Mouse (Mus musculus) left cerebral cortex, adult 2 months (tissue): ENCODE measurements around the gene Fbxw5. TPM values are rescaled to one million over a fixed set of nuclear protein-coding genes. Genes with fewer than 3 reads are reported as not detected.

ENCODE experiments used
- DNase-seq, 2 experiments: peaks; one replicate each; pipeline ENCODE4 v3.0.0; 2021 to 2022; ENCODE audit warnings: low spot score in 2 of 2, mixed read lengths in 1 of 2; ENCODE audit errors: extremely low spot score in 1 of 2
- H3K27ac ChIP-seq: fragments of 200-600 bp; 2 replicates; pipeline ENCODE4 v1.8.1; 2022
- H3K4me3 ChIP-seq: fragments of 200-600 bp; 2 replicates; pipeline ENCODE4 v1.8.1; 2022
- CTCF ChIP-seq: fragments of 200-600 bp; IDR thresholded peaks from 2 replicates; pipeline ENCODE4 v1.8.1; 2022; ENCODE audit warnings: antibody characterized with exemption, mild to moderate bottlenecking, moderate library complexity
- intact Hi-C: fragments of 180-260 bp; cut with DNase I; formaldehyde crosslinking; loops from one replicate; pipeline ENCODE4 v1.15.1; 2025
- total RNA-seq, 2 experiments: library from RNA; stranded (reverse); gene quantifications; 2 replicates each; pipeline ENCODE4 v1.2.3; 2021

Fbxw5 gene
- total RNA-seq, 2 experiments from 2014 or later: 120 to 122 TPM

DNA sequence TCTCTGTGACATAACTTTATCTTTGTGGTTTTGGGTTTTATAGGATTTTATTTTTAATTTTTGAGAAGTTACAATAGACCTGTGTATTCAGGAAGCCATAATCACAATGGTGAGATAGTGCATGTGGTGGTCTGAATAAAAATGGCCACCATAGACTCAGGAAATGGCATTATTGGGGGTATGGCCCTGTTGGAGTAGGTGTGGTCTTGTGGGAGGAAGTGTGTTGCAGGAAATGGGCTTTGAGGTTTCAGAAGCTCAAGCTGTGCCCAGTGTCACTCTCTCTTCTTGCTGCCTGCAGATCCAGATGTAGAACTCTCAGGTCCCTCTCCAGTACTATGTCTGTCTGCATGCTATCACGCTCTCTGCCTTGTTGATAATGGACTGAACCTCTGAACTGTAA lies 20.0 kb upstream of the Fbxw5 start:
- intact Hi-C loops: loop anchor here (5.0 kb wide), 2 partner anchors 53 to 103 kb away; partner anchors contain the start of gene Abca2
- Histone ChIP-seq H3K27ac (no peak overlapping the region), H3K4me3 (no peak overlapping the region)
- no peak for DNase-seq
- TF ChIP-seq CTCF: no peak

DNA sequence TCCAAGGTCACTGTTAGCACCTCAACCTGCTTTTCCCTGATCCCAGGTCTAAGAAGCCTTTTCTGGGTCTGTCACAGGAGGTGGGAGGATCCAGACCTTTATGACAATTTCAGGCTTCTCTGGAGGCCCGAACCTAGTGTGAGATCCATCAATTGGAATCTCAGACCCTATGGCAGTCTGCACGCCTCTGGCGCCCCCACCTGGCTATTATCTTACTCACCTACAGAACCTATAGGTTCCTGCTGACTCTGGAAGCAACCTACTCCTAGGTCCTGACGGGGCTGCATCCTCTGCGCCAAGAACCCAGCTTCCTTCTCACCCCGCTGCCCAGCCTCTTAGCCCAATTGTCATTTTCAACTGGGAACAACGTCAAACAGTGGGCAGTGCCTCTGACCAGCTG lies 17.6 kb upstream of the Fbxw5 start:
- TF ChIP-seq CTCF: peak; percentile 52
- H3K27ac ChIP-seq: no peak overlapping the region
- no peak overlapping the region for H3K4me3 ChIP-seq
- no peak for DNase-seq
- intact Hi-C loops: loop anchor here (5.0 kb wide), 2 partner anchors 56 to 106 kb away; partner anchors contain the start of gene Abca2

DNA sequence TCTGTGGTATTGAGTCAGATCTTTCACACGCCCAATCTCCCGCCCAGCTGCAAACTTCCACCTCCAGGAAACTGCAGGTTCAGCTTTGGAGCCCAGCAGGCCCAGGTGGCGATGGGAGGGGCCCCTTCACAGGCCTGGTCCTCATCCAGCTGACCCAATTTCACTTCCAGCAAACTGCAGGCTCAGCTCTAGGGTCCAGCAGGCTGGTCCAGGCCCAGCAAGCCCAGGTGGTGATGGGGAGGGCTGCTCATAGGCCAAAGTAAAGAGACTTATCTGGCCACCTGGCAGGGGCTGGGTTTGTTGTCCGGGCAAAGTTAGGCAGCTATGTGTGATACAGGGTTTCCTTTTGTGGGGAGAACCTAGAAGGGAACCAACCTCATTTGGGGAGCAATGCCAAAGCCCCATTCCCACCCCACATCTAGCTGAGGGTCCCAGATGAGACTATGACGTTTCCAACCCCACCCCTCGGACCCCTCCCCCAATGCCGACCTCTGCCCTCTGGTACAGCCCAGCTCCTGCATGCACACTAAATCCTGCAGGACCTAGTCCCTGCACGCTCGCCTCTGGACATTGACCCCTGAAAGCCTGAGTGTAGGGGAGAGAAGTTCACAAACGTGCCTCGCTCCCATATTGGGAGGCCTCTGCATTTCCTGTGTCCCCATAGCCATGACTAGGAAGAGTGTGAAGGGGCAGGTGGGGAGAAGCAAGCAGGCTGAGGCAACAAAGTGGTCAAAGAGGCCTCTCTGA lies 15.5 kb upstream of the Fbxw5 start:
- intact Hi-C loops: loop anchor here (5.0 kb wide), 2 partner anchors 58 to 108 kb away; partner anchors contain the start of gene Abca2
- DNase-seq: no peak
- no peak for TF ChIP-seq CTCF
- H3K4me3 ChIP-seq: no peak overlapping the region
- no peak overlapping the region for H3K27ac ChIP-seq

DNA sequence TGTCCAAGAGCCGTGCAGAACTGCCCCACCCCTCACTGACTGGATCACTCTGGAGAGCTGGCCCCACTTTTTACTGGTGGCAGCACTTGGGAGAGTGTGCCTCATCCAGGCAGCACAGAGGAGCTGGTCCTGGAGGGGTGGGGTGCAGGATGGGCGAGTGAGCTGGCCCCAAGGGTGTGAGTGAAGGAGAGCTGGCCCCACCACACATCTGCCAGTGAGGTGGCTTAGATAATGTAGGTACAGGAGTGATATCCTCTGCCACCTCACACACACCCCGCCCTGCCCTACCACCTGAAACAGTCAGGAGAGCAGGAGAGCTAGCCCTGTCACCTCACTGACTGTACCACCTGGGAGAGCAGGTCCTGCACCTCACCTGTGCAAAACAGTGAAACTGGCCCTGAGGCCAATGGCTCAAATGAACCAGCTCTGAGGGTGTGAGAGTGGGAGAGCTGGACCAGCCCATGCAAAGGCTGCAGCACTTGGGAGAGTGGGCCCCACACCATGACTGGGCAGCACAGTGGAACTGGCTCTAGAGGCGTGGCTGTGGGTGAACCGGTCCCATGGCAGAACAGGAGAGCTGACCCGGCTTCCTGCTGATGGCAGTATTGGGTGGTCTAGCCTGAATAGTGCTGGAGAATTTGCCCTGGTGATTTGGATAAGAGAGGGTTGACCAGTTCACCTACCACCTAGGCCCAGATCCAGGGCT lies 12.4 kb upstream of the Fbxw5 start:
- intact Hi-C loops: no loop called here

DNA sequence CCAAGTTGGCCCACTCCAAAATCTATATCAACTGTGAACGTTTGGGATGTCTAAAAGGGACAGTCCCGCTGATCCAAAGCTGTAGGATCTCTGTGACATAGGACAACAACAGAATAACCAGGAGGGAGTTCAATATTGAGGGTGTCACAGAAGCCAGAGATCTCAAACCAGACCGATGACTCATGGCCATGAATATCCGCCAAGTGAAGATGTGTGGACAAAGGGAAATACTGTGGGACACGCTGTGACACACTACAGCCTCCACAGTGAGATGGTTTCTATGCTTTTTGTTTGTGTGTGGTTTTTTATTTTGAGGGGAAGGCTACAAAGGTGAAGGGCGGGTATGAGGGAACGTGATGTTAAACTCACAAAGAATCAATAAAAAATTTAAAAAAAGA lies 11.9 kb upstream of the Fbxw5 start:
- intact Hi-C loops: no loop called here

More for the DNA sequence above, 12.4 kb upstream of the Fbxw5 start:
- no peak overlapping the region for H3K27ac ChIP-seq
- TF ChIP-seq CTCF: no peak
- DNase-seq: no peak
- no peak overlapping the region for H3K4me3 ChIP-seq

DNA sequence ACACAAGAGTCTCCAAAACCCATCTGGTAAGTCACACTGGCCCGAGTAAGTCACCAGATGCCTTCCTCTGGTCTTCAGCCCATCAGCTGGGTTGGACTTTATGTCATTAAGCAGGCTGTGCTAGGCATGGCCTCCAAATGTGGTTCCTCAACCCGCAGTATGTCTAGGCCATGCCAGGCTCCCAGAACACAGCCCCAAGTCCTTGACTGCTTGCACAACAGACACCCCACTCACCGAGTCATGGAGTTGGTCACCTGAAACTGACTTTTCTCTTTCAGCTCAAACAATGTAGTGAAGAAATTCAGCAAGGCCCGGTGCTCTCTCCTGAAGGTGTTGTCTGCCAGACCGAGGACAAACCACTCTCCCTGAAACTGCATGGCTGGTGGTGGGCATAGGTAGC lies 7.6 kb upstream of the Fbxw5 start:
- intact Hi-C loops: no loop called here
- DNase-seq: no peak
- TF ChIP-seq CTCF: no peak
- Histone ChIP-seq H3K27ac (no peak overlapping the region), H3K4me3 (no peak overlapping the region)

More for the DNA sequence above, 11.9 kb upstream of the Fbxw5 start:
- no peak for DNase-seq
- no peak overlapping the region for H3K27ac ChIP-seq
- TF ChIP-seq CTCF: no peak
- H3K4me3 ChIP-seq: no peak overlapping the region

DNA sequence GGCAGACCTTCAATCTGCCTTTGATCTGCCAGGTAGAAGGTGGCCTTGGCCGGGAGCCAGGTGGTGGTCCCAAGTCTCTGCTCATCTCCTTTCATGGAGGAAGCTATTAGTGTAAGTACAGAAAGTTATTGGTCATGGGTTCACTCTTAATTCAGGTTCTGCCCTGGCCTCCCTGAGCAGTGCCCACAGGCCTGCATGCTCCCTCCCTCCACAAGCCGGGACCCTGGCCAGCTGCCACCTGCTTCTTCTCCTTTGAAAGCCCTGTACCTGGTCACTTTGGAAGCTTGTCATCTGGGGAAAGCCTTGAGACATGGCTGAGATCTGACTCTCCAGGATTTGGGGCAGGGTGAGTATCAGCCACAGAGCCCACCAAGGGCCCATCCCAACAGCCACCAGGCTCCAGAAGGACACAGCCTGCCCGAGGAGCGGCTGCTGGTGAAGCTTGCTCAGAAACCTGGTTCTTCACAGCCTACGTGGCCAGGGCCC lies 7.0 kb upstream of the Fbxw5 start, which contains the start of gene Lcn12:
Gene Lcn12 (minus strand): TSS at position 436 of the 486 bp plus-strand sequence.
- intact Hi-C loops: no loop called here
- no peak for DNase-seq
- TF ChIP-seq CTCF: no peak
- Histone ChIP-seq H3K4me3 (no peak within 1 kb of the TSS), H3K27ac (no peak within 1 kb of the TSS)

DNA sequence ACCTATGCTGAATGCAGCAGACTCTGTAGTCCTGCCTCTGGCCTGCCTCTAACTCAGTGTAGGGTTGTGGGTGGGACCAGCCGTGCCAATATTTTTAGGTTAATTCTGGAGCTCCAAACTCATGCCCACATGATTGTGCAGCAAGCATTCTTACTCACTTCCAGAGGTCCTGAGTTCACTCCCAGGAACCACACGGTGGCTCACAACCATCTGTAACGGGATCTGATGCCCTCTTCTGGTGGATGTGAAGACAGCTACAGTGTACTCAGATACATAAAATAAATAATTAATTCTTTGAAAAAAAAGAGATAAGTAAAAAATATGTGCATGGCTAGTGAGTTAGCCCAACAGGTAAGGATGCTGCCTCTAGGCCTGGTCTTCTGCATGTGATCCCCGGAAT lies 4.1 kb upstream of the Fbxw5 start:
- Histone ChIP-seq H3K27ac (no peak overlapping the region), H3K4me3 (no peak overlapping the region)
- DNase-seq: no peak
- peak; percentile 61 for TF ChIP-seq CTCF
- intact Hi-C loops: no loop called here

DNA sequence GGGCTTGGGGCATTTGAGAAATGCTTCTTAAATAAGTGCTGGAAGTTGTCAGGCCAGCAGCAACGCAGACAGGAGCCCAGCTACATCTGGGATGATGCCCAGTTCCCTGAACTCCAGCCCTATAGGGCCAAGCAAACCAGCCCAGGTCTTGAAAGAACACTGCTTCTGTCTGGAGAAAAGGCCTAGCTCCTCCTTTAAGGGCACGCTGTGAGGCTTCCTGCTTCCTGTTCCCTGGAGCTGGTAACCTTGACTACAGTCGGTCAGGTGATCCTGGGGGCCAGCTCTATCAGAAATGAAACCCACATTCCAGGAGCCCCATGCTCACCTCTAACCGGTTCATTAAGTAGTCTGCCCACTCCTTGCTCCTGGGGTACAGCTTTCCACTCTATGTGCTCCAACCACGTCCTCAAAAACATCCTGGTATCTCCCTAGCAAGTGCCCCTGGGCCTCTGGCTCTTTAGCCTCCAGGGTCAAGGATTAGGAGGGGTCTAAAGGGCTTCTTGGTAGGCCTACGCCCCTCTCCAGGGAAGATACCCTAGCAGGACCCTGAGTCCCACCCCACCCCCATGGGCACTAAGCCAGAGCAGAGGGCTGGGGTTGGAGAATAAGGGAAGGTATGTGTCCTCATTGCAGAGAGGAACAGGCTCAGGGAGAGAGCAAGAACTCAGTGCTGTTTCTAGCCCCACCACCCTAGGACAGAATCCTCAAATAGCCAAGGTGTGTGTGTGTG lies 2.5 kb upstream of the Fbxw5 start:
- TF ChIP-seq CTCF: no peak
- no peak for DNase-seq
- no peak overlapping the region for H3K27ac ChIP-seq
- no peak overlapping the region for H3K4me3 ChIP-seq
- intact Hi-C loops: no loop called here

DNA sequence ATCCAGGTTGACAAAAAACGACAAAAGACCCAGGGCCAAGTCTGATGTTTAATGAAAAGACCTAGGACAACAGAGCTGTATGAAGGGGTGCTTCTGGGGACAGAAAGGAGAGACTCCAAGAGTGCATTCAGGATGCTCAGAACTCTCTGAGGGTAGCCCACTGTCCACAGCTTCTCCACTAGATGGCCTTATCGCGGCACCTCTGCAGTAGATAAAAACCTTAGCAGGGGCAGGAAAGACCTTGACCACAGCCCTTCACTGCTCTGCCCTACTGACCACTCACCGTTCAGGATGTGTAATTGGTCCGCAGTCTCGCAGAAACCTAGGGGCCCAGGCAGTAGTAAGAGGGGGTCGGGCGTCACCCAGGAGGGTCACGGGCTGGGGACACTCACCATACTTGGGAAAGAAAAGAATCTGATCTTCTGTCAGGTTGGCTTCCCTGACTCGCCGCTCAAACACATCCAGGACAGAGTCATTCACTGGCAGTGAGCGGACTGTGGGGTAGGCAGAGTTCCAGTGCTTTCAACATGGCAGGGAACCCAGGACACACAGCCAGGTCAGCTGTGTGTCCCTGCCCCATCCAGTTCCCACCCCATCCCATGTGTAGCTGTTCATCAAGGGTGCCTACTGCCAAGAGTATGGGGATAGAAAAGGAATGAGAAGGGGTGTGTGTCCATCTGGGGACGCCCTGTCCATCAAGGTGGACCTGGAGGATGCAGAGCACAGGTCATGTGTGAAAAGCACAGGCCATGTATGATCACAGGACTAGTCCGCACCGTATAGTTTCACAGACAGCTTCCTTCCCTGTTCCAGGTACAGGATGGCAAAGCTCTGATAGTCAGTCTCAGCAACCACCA lies 1.7 kb upstream of the Fbxw5 start:
- intact Hi-C loops: no loop called here
- no peak for DNase-seq
- Histone ChIP-seq H3K4me3 (no peak overlapping the region), H3K27ac (no peak overlapping the region)
- TF ChIP-seq CTCF: no peak; the same call in 1 of the 2 replicates

DNA sequence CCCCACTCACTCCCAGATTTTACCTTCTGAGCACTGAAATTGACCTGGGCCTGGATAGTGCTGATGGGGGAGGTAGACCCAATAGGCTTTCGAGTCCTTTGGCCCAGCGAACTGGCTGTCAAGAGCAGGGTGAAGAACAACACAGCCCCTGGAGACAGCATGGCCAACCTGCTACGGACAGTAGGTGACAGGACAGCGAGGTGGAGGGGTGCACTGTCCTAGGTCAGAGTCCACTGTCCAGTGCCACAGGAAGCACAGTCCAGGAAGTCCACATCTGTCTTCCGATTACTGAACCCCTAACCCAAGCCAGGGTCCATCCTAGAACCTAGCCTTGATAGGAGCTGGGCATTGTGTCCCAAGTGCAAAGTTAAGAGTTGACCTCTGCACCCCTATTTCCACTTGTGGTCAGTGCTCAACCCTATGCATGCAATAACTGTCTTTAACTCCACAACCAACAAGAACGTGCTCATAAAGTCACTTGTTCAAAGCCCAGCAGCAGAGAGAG lies 427 bp upstream of the Fbxw5 start:
- H3K27ac ChIP-seq: peak overlapping the region; percentile 82
- no peak for DNase-seq
- TF ChIP-seq CTCF: no peak
- peak overlapping the region; percentile 76 for H3K4me3 ChIP-seq
- intact Hi-C loops: loop anchor here (2.0 kb wide), 2 partner anchors 39 to 71 kb away; partner anchors contain the start of genes Abca2 and Paxx
